Mouse (Mus musculus): ENCODE data around the gene Picalm. TPM values are rescaled to one million over a fixed set of nuclear protein-coding genes. Genes with fewer than 3 reads are reported as not detected.

Picalm gene
- polyA plus RNA-seq, 1 experiment from 2014 or later, result 40.8 TPM

DNA sequence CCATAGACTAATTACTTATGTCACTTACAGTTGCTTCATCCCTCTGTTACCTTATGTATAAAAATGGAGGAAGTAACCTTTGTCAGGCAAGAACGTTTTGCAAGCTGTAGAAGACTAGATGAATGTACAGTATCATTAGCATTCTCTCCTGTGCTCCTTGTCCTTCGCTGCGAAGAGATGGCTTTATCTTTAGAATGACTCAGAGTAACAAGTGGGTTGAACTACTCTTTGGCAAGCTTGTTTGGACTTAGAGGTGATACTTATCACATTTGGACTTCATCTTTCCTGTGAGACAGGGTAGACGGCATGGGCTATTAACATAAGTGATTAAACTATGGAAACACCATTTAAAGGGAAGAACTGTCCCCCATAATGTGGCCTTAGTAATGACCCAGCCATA is 31.8 kb upstream of the Picalm start:
- Histone ChIP-seq H3K27ac (no peak overlapping the region), H3K4me2 (no peak overlapping the region), H3K4me3 (no peak overlapping the region), H3K9ac (no peak overlapping the region), H3K9me3 (no peaks in the 10 kb centered on the region), H3K36me3 (no peaks in the 10 kb centered on the region), H3K27me3 (no peaks in the 10 kb centered on the region), H3K4me1 (peaks cover 23% of the 10 kb centered on the region)
- 63% methylated on average over 4 of the region's 4 CpGs for WGBS
- ATAC-seq (ENCODE audit: borderline replicate concordance, extremely low read depth, low FRiP score, low TSS enrichment), result no peak

DNA sequence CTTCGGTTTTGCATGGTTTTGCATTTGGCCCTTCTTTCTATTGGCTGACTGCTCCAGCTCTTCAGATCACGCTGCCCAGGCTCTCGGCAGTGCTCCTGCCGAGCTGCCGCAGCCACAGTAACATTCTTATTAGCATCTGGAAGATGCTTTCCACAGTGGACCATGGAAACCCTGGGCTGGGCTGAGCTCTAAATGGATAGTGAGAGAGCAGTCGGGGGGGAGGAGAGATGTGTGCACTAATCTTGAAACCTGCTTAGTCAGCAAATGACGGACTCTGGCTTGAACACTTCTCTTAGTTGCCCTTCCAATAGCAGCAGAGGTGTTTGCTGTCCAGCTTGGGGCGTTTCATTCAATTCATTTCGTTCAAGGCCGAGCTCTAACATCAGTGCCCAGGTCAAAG is 30.8 kb upstream of the Picalm start:
- H3K9me3 ChIP-seq, result no peaks in the 10 kb centered on the region
- H3K4me3 ChIP-seq, result no peak overlapping the region
- no peak overlapping the region for H3K9ac ChIP-seq
- no peak for ATAC-seq (ENCODE audit: borderline replicate concordance, extremely low read depth, low FRiP score, low TSS enrichment)
- 37% methylated on average over 10 of the region's 10 CpGs for WGBS
- peak overlapping the region; percentile 8; the same call in 1 of the 2 replicates for H3K4me2 ChIP-seq
- peaks cover 23% of the 10 kb centered on the region for H3K4me1 ChIP-seq
- no peak overlapping the region for H3K27ac ChIP-seq
- H3K36me3 ChIP-seq, result no peaks in the 10 kb centered on the region
- no peaks in the 10 kb centered on the region for H3K27me3 ChIP-seq

DNA sequence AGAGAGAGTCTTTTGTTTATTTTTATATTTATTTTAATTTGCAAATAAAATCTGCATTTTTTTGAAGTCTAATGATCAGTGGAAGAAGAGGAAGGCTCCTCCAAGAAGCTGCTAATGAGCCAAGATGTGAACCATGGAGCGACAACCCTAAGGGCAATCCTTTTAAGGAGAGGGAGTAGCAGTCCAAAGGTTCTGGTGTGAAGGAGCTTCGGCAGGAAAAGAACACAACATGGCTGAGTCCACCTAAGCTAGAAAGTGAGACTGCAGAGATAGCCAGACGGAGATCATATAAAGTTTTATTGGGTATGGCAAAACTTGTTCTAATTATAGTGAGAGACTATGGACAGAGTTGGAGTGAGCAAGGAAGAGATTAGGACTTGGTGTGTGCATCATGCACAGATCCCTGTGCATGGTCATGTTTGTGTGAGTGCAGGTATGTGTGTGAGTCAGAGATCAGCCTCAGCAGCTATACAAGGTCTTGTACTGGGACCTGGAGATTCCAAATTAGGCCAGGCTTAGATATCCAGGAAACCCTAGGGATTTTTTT is 29.3 kb upstream of the Picalm start:
- H3K36me3 ChIP-seq, result no peaks in the 10 kb centered on the region
- whole genome bisulfite sequencing, result 84% methylated on average over 3 of the region's 3 CpGs

DNA sequence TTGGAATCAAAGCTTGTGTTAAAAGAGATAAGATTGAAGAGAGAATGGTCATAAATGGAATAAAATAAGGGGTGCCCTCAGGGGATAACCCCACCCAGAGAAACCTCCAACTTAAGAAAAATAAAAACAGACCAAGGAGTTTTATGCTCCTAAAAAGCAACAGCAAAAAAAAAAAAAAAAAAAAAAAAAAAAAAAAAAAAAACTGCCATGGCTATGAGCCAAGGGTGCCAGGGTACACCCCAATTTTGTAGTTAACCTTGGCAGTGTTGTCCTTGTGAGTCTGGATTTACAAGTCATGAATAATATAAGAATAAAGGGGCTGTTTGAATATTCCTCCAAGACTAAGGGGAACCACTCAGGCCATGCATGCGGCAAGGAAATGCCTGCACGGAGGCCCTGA is 13.9 kb upstream of the Picalm start:
- no peaks in the 10 kb centered on the region for H3K27me3 ChIP-seq
- no peak for ATAC-seq (ENCODE audit: borderline replicate concordance, extremely low read depth, low FRiP score, low TSS enrichment)
- WGBS, result 95% methylated on average over 2 of the region's 2 CpGs
- H3K9ac ChIP-seq, result no peak overlapping the region
- H3K4me1 ChIP-seq, result no peaks in the 10 kb centered on the region
- H3K4me2 ChIP-seq, result no peak overlapping the region
- H3K9me3 ChIP-seq, result no peaks in the 10 kb centered on the region
- H3K36me3 ChIP-seq, result no peaks in the 10 kb centered on the region
- H3K4me3 ChIP-seq, result no peak overlapping the region
- no peak overlapping the region for H3K27ac ChIP-seq

More for the DNA sequence above, 29.3 kb upstream of the Picalm start:
- no peak overlapping the region for H3K4me3 ChIP-seq
- H3K9ac ChIP-seq, result no peak overlapping the region
- no peaks in the 10 kb centered on the region for H3K27me3 ChIP-seq
- H3K9me3 ChIP-seq, result no peaks in the 10 kb centered on the region
- no peak overlapping the region for H3K27ac ChIP-seq
- ATAC-seq (ENCODE audit: borderline replicate concordance, extremely low read depth, low FRiP score, low TSS enrichment), result no peak
- peaks cover 13% of the 10 kb centered on the region for H3K4me1 ChIP-seq
- H3K4me2 ChIP-seq, result no peak overlapping the region

DNA sequence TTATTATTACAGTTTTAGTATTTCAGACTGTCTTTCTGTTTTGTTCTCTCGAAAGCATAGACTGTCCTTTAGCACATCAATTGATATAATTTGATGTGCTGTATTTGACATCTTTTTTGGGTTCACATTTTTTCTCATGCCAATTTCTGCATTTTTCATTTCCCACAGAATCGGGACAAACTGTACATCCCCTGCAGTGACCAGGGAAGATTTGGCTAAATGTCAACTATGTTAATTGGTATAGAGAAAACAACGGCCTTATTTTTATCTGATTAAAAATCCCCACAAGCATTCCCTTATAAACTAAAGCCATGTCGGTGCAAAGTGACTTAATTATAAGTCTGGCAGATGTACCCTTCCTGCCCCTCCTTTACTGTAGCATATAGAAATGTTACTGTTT is 9.9 kb upstream of the Picalm start:
- Histone ChIP-seq H3K9me3 (no peaks in the 10 kb centered on the region), H3K4me3 (no peak overlapping the region), H3K9ac (no peak overlapping the region), H3K4me2 (no peak overlapping the region), H3K36me3 (no peaks in the 10 kb centered on the region), H3K27me3 (no peaks in the 10 kb centered on the region), H3K4me1 (no peaks in the 10 kb centered on the region), H3K27ac (no peak overlapping the region)
- 44% methylated on average over 4 of the region's 4 CpGs for whole genome bisulfite sequencing
- ATAC-seq (ENCODE audit: borderline replicate concordance, extremely low read depth, low FRiP score, low TSS enrichment), result no peak

DNA sequence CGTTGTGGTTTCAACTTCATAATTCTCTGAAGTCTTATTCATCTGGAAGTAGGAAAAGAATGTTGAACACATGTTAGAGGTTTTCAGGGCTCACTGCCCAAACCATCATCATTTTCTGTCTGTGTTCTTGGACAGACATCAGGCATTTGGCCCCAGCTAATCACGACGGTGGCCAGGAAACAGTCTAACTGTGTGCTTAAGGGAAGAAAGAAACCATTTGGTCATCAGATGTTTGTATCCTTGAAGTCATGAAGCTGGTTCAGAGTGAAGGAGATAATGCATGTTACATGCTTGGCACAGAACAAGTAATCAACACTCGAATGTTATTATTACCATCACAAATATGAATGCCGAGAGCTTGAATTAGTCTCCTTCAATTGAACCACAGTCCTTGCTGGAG is 5.0 kb upstream of the Picalm start:
- ATAC-seq (ENCODE audit: borderline replicate concordance, extremely low read depth, low FRiP score, low TSS enrichment), result peak; percentile 60; the same call in 1 of the 2 replicates
- peaks cover 16% of the 10 kb centered on the region; the same call in 1 of the 2 replicates for H3K4me1 ChIP-seq
- no peaks in the 10 kb centered on the region for H3K9me3 ChIP-seq
- H3K4me2 ChIP-seq, result no peak overlapping the region
- H3K27me3 ChIP-seq, result no peaks in the 10 kb centered on the region
- H3K4me3 ChIP-seq, result no peak overlapping the region
- H3K9ac ChIP-seq, result no peak overlapping the region
- H3K36me3 ChIP-seq, result no peaks in the 10 kb centered on the region
- H3K27ac ChIP-seq, result peak overlapping the region; percentile 79
- 48% methylated on average over 5 of the region's 5 CpGs for WGBS

DNA sequence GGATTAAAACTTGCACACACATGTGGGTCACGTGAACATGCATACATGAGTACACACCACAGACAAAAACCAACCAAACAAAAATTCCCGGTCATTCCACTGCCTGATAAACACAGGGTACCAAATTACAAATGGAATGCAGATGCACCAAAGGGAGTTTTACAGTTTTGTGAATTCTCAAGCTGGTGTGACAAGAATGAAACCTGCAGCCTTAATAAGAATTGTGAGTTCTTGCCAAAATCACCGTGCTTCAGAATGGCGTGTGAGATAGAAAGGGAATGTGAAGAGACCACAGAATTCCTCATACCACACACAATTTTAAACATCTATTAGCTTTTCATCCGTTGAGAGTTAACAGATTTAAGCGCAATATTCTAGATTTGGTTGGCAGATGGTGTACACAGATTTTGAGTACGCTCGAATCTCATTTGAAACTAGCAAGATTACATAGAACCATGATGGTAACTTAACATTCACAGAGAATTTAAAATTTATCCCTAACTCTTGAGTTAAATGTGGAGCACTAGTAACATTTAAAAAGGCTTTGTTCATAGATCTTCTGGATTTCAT is 1.3 kb upstream of the Picalm start:
- Histone ChIP-seq H3K4me2 (peak overlapping the region; percentile 56), H3K4me3 (peak overlapping the region; percentile 91), H3K36me3 (no peaks in the 10 kb centered on the region), H3K4me1 (peaks cover 22% of the 10 kb centered on the region), H3K27ac (peak overlapping the region; percentile 97), H3K9ac (peak overlapping the region; percentile 1; the same call in 1 of the 2 replicates), H3K9me3 (no peaks in the 10 kb centered on the region), H3K27me3 (no peaks in the 10 kb centered on the region)
- no peak for ATAC-seq (ENCODE audit: borderline replicate concordance, extremely low read depth, low FRiP score, low TSS enrichment)
- WGBS, result 50% methylated on average over 8 of the region's 8 CpGs

DNA sequence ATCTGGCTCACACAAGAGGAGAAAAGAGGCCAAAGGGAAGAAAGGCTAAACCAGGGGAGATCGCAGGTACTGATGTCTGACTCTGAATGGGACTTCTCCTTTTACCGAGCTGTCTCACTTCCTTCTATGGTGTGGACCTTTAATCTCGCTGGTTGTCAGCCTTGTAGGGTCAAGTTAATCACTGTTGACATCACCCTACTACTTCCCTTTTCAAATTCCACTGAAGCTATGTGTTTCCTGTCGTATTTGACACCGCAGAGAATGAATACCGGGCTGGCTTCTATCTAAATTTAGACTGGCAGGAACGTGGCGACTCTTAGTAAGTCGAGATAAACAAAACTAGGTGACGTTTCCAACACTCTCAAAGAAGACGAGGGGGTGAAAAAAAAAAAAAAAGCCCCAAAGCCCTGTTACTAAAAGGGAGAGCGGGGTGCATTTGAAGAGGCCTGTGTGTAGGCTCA is 712 bp upstream of the Picalm start:
- peaks cover 27% of the 10 kb centered on the region for H3K4me1 ChIP-seq
- no peaks in the 10 kb centered on the region for H3K9me3 ChIP-seq
- 0% methylated on average over 12 of the region's 12 CpGs for WGBS
- H3K9ac ChIP-seq, result peak overlapping the region; percentile 45
- H3K27me3 ChIP-seq, result no peaks in the 10 kb centered on the region
- peak overlapping the region; percentile 56 for H3K4me2 ChIP-seq
- H3K4me3 ChIP-seq, result peak overlapping the region; percentile 91
- H3K27ac ChIP-seq, result peak overlapping the region; percentile 97
- ATAC-seq (ENCODE audit: borderline replicate concordance, extremely low read depth, low FRiP score, low TSS enrichment), result peak; percentile 2; the same call in 1 of the 2 replicates
- H3K36me3 ChIP-seq, result no peaks in the 10 kb centered on the region

DNA sequence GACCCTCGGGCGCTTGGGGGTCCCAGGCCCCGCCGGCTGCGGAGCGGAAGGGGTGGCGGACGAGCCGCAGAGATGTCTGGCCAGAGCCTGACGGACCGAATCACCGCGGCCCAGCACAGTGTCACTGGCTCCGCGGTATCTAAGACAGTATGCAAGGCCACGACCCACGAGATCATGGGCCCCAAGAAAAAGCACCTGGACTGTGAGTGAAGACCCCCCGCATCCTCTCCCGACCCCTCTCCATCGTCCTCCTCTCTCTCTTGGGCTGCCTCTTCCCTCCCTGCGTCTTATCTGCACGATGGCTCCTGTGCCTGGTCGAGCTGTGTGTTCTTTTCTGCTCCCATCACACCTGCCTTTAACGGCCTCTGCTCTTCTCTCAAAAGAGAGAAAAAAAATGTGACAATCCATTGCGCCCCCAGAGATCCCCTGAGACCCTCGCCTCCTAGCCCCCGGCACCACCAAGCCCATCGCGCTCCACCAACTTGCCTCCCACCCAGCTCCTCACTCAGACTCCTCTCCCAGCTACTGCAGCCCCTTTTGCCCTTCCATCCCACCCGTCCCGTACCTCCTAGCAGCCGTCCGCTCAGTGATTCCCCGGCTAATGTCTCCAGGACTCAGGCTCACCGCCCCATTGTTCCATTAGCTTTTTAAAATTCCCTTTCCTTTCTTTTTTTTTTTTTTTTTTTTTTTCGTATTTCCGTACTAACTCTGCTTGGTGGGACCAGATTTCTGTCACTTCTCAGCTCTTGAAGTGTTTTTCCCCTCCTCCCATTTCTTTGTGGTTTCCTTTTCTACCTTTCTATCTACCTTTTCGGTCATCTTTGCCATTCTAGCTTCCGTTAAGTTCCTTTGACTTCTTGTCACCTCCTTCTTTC is 725 bp downstream of the Picalm start:
- ATAC-seq (ENCODE audit: borderline replicate concordance, extremely low read depth, low FRiP score, low TSS enrichment), result no peak; the same call in 1 of the 2 replicates

DNA sequence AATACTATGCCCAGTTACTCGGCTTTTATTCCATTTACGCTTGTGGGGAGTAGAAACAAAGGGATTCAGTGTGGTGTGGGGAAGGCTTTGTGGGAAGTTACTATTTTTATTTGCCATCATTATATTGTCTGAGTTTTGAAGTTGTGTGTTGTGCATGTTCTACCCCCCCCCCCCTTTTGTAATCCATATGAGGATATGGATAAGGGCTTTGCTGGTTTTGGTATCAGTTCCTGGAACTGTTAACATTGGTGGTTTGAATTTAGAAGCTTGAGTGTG is 1.3 kb downstream of the Picalm start:
- H3K27me3 ChIP-seq, result no peaks in the 10 kb centered on the region
- H3K36me3 ChIP-seq, result no peaks in the 10 kb centered on the region
- 0% methylated on average over 2 of the region's 2 CpGs for WGBS
- peak overlapping the region; percentile 97 for H3K27ac ChIP-seq
- peaks cover 32% of the 10 kb centered on the region for H3K4me1 ChIP-seq
- no peaks in the 10 kb centered on the region for H3K9me3 ChIP-seq
- ATAC-seq (ENCODE audit: borderline replicate concordance, extremely low read depth, low FRiP score, low TSS enrichment), result no peak
- H3K4me2 ChIP-seq, result peak overlapping the region; percentile 62
- peak overlapping the region; percentile 93 for H3K9ac ChIP-seq
- peak overlapping the region; percentile 91 for H3K4me3 ChIP-seq

More for the DNA sequence above, 725 bp downstream of the Picalm start:
- Histone ChIP-seq H3K4me1 (peaks cover 33% of the 10 kb centered on the region), H3K9ac (peak overlapping the region; percentile 93), H3K27me3 (no peaks in the 10 kb centered on the region), H3K4me2 (peak overlapping the region; percentile 62), H3K36me3 (no peaks in the 10 kb centered on the region), H3K4me3 (peak overlapping the region; percentile 91), H3K9me3 (no peaks in the 10 kb centered on the region), H3K27ac (peak overlapping the region; percentile 97)
- WGBS, result under 1% methylated on average over 39 of the region's 39 CpGs

DNA sequence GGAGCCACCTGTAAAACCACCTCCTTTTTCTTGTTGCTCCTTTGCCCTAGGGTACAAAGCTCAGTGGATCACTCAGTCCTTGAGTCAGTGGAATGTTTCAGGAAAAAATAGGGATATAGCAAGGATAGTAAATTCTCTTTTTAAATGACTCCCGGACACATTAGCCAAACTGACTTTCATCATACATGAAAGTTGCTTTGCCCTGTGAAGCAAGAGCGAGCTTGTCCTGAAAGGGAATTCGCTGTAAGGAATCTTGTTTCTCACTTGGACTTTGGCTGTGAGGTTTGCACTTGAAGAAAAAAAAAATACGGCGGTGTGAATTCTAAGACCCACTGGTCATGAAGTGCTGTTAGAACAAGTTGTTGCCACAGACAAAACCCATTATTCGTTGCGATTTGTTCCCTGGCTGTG is 1.8 kb downstream of the Picalm start:
- peak overlapping the region; percentile 97 for H3K27ac ChIP-seq
- H3K4me1 ChIP-seq, result peaks cover 37% of the 10 kb centered on the region
- H3K36me3 ChIP-seq, result no peaks in the 10 kb centered on the region
- 1% methylated on average over 7 of the region's 7 CpGs for whole genome bisulfite sequencing
- ATAC-seq (ENCODE audit: borderline replicate concordance, extremely low read depth, low FRiP score, low TSS enrichment), result no peak
- H3K27me3 ChIP-seq, result no peaks in the 10 kb centered on the region
- H3K4me2 ChIP-seq, result peak overlapping the region; percentile 62
- peak overlapping the region; percentile 93 for H3K9ac ChIP-seq
- H3K9me3 ChIP-seq, result no peaks in the 10 kb centered on the region
- H3K4me3 ChIP-seq, result peak overlapping the region; percentile 91

DNA sequence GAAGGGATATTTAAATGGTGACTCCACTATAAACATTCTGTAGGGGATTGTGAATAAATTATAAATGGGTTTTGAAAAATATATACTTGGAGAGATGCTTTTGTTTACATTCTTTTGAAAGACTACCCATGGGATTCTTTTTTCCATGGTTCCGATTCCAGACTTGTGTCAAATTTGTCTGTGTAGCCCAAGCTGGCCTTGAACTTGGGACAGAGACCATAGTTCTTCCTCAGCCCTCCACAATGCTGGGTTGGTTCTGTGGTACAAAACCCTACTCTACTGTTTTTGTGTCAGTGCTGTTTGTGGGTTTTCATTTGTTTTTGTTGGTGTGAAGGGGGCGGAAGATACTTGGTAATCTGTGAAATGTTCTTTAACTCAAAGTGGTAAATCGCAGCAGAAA is 2.3 kb downstream of the Picalm start:
- Histone ChIP-seq H3K36me3 (no peaks in the 10 kb centered on the region), H3K9ac (peak overlapping the region; percentile 93), H3K9me3 (no peaks in the 10 kb centered on the region), H3K27me3 (no peaks in the 10 kb centered on the region), H3K4me1 (peaks cover 40% of the 10 kb centered on the region), H3K27ac (peak overlapping the region; percentile 97), H3K4me2 (peak overlapping the region; percentile 62), H3K4me3 (peak overlapping the region; percentile 91)
- WGBS, result 43% methylated on average over 3 of the region's 3 CpGs
- no peak for ATAC-seq (ENCODE audit: borderline replicate concordance, extremely low read depth, low FRiP score, low TSS enrichment)

Measured in lung, embryonic 15.5 days (tissue).